Mouse (Mus musculus): ENCODE measurements around the gene Isoc2a. TPM values are rescaled to one million over a fixed set of nuclear protein-coding genes. Genes with fewer than 3 reads are reported as not detected.
A peak's percentile ranks its signal among the peaks of the same experiment; 100 is the strongest.

The Isoc2a gene
- total RNA-seq, 1 experiment = 16.1 TPM

- Histone ChIP-seq H3K9me3 (ENCODE audit: control insufficient read depth, insufficient read depth, low read depth, low read length) (no peaks in the 10 kb centered on the region), H3K4me1 (ENCODE audit: control insufficient read depth in 2 of 2, insufficient read depth in 2 of 2, low read length in 2 of 2, poor library complexity in 1 of 2) (no peaks in the 10 kb centered on the region), H3K36me3 (ENCODE audit: control insufficient read depth, insufficient read depth, low read length, poor library complexity, severe bottlenecking) (no peaks in the 10 kb centered on the region), H3K9ac (ENCODE audit: insufficient read depth, low read depth, low read length, poor library complexity, severe bottlenecking) (no peak overlapping the region), H3K4me3 (ENCODE audit: insufficient read depth in 1 of 2, low read depth in 1 of 2, low read length in 2 of 2, poor library complexity in 1 of 2, severe bottlenecking in 1 of 2) (no peak overlapping the region), H3K27ac (ENCODE audit: insufficient read depth, low read depth, low read length, poor library complexity, severe bottlenecking) (no peak overlapping the region)
- DNase-seq (ENCODE audit: low read depth, low spot score) = no peak
- in situ Hi-C loops (cut with MboI; ENCODE audit: low sequenced_read_pairs in 2 of 2, unreplicated experiment in 2 of 2) = no loop called here
- TF ChIP-seq HCFC1 (IDR thresholded peaks at IDR 0.05; ENCODE audit: borderline replicate concordance, insufficient read depth, low read length) (no peak), CHD2 (IDR thresholded peaks at IDR 0.05; ENCODE audit: low read depth, low read length) (no peak), ZC3H11A (IDR thresholded peaks at IDR 0.05; ENCODE audit: borderline replicate concordance, low read depth, low read length) (no peak), ZNF384 (IDR thresholded peaks at IDR 0.05; ENCODE audit: low read depth, low read length) (no peak), MAFK (IDR thresholded peaks at IDR 0.05; ENCODE audit: insufficient read depth, low read depth, low read length) (no peak)
Observed at GRCm38 (mm10) chr7:4936832-4937231, 59.9 kb downstream of the Isoc2a start.

- H3K9me3 ChIP-seq (ENCODE audit: control insufficient read depth, insufficient read depth, low read depth, low read length) = no peaks in the 10 kb centered on the region
- H3K4me1 ChIP-seq (ENCODE audit: control insufficient read depth in 2 of 2, insufficient read depth in 2 of 2, low read length in 2 of 2, poor library complexity in 1 of 2) = no peaks in the 10 kb centered on the region
- no peak overlapping the region for H3K27ac ChIP-seq (ENCODE audit: insufficient read depth, low read depth, low read length, poor library complexity, severe bottlenecking)
- H3K36me3 ChIP-seq (ENCODE audit: control insufficient read depth, insufficient read depth, low read length, poor library complexity, severe bottlenecking) = no peaks in the 10 kb centered on the region
- H3K9ac ChIP-seq (ENCODE audit: insufficient read depth, low read depth, low read length, poor library complexity, severe bottlenecking) = no peak overlapping the region
- TF ChIP-seq MAFK (IDR thresholded peaks at IDR 0.05; ENCODE audit: insufficient read depth, low read depth, low read length) (no peak), ZNF384 (IDR thresholded peaks at IDR 0.05; ENCODE audit: low read depth, low read length) (no peak), HCFC1 (IDR thresholded peaks at IDR 0.05; ENCODE audit: borderline replicate concordance, insufficient read depth, low read length) (no peak), ZC3H11A (IDR thresholded peaks at IDR 0.05; ENCODE audit: borderline replicate concordance, low read depth, low read length) (no peak)
- no peak for DNase-seq (ENCODE audit: low read depth, low spot score)
- no peak overlapping the region for H3K4me3 ChIP-seq (ENCODE audit: insufficient read depth in 1 of 2, low read depth in 1 of 2, low read length in 2 of 2, poor library complexity in 1 of 2, severe bottlenecking in 1 of 2)
- in situ Hi-C loops (cut with MboI; ENCODE audit: low sequenced_read_pairs in 2 of 2, unreplicated experiment in 2 of 2) = no loop called here
Observed at GRCm38 (mm10) chr7:4937392-4937791, 60.4 kb downstream of the Isoc2a start.

DNA sequence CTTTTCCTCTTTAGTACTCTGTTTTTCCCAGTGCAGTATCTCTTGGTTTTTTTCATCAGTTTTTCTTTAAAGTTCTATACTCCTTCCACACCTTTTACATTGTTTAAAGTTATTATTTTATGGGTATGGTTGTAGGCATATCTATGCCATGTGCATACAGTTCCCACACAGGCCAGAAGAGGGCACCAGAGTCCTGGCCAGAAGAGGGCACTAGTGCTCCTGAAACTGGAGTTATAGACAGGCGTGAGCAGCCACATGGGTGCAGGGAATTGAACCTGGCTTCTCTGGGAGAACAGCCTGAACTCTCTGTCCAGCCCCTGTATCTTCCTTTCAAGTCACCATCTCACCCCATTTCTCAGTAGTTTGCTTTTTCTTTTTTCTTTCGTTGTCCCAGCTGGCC lies 61.5 kb downstream of the Isoc2a start:
- Histone ChIP-seq H3K4me3 (ENCODE audit: insufficient read depth in 1 of 2, low read depth in 1 of 2, low read length in 2 of 2, poor library complexity in 1 of 2, severe bottlenecking in 1 of 2) (no peak overlapping the region), H3K9ac (ENCODE audit: insufficient read depth, low read depth, low read length, poor library complexity, severe bottlenecking) (no peak overlapping the region; the same call in 1 of the 2 replicates), H3K9me3 (ENCODE audit: control insufficient read depth, insufficient read depth, low read depth, low read length) (no peaks in the 10 kb centered on the region), H3K36me3 (ENCODE audit: control insufficient read depth, insufficient read depth, low read length, poor library complexity, severe bottlenecking) (no peaks in the 10 kb centered on the region), H3K27ac (ENCODE audit: insufficient read depth, low read depth, low read length, poor library complexity, severe bottlenecking) (no peak overlapping the region), H3K4me1 (ENCODE audit: control insufficient read depth in 2 of 2, insufficient read depth in 2 of 2, low read length in 2 of 2, poor library complexity in 1 of 2) (0 out of 4 replicates have a peak, but pooled peaks cover 0 to under 1% of the 10 kb centered on the region in 2 experiments)
- peak; percentile 63 for DNase-seq (ENCODE audit: low read depth, low spot score)
- in situ Hi-C loops (cut with MboI; ENCODE audit: low sequenced_read_pairs in 2 of 2, unreplicated experiment in 2 of 2) = no loop called here
- TF ChIP-seq CHD2 (IDR thresholded peaks at IDR 0.05; ENCODE audit: low read depth, low read length) = no peak
- peak; percentile 18; the same call in 1 of the 2 replicates for TF ChIP-seq ZC3H11A (IDR thresholded peaks at IDR 0.05; ENCODE audit: borderline replicate concordance, low read depth, low read length)

DNA sequence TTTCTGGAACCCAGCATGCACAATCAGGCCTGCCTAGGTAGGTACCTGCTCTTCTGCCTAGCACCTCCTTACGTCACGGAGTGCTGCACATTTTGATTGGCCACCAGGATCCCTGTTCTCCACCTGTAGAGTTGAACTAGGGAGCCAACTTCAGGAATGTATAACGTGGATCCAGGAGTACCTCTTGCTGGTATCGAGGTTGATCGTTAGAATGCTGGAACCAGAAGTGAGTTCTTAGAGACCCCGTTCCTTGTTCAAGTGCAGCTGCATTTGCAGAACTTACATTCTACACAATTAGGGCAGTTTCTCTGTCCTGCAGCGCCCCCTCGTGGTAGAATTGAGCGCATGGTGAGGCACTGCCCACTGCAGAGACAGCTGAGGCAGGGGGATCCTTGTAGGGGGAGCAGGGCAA lies 63.1 kb downstream of the Isoc2a start:
- Histone ChIP-seq H3K9ac (ENCODE audit: insufficient read depth, low read depth, low read length, poor library complexity, severe bottlenecking) (no peak overlapping the region), H3K27ac (ENCODE audit: insufficient read depth, low read depth, low read length, poor library complexity, severe bottlenecking) (no peak overlapping the region), H3K4me3 (ENCODE audit: insufficient read depth in 1 of 2, low read depth in 1 of 2, low read length in 2 of 2, poor library complexity in 1 of 2, severe bottlenecking in 1 of 2) (peak overlapping the region in 1 of 2 experiments; percentile 26; a peak in 2 of 4 replicates), H3K4me1 (ENCODE audit: control insufficient read depth in 2 of 2, insufficient read depth in 2 of 2, low read length in 2 of 2, poor library complexity in 1 of 2) (0 out of 4 replicates have a peak, but pooled peaks cover 0 to 3% of the 10 kb centered on the region in 2 experiments), H3K36me3 (ENCODE audit: control insufficient read depth, insufficient read depth, low read length, poor library complexity, severe bottlenecking) (no peaks in the 10 kb centered on the region), H3K9me3 (ENCODE audit: control insufficient read depth, insufficient read depth, low read depth, low read length) (no peaks in the 10 kb centered on the region)
- TF ChIP-seq HCFC1 (IDR thresholded peaks at IDR 0.05; ENCODE audit: borderline replicate concordance, insufficient read depth, low read length) (no peak), ZNF384 (IDR thresholded peaks at IDR 0.05; ENCODE audit: low read depth, low read length) (no peak), ZC3H11A (IDR thresholded peaks at IDR 0.05; ENCODE audit: borderline replicate concordance, low read depth, low read length) (peak; percentile 75; the same call in 1 of the 2 replicates), CHD2 (IDR thresholded peaks at IDR 0.05; ENCODE audit: low read depth, low read length) (peak; percentile 97)
- peak; percentile 88 for DNase-seq (ENCODE audit: low read depth, low spot score)
- in situ Hi-C loops (cut with MboI; ENCODE audit: low sequenced_read_pairs in 2 of 2, unreplicated experiment in 2 of 2) = no loop called here

- 0 out of 4 replicates have a peak, but pooled peaks cover 0 to 3% of the 10 kb centered on the region in 2 experiments for H3K4me1 ChIP-seq (ENCODE audit: control insufficient read depth in 2 of 2, insufficient read depth in 2 of 2, low read length in 2 of 2, poor library complexity in 1 of 2)
- TF ChIP-seq MAFK (IDR thresholded peaks at IDR 0.05; ENCODE audit: insufficient read depth, low read depth, low read length) = no peak
- TF ChIP-seq ZC3H11A (IDR thresholded peaks at IDR 0.05; ENCODE audit: borderline replicate concordance, low read depth, low read length) = no peak
- TF ChIP-seq HCFC1 (IDR thresholded peaks at IDR 0.05; ENCODE audit: borderline replicate concordance, insufficient read depth, low read length) = no peak
- TF ChIP-seq ZNF384 (IDR thresholded peaks at IDR 0.05; ENCODE audit: low read depth, low read length) = no peak
- TF ChIP-seq CHD2 (IDR thresholded peaks at IDR 0.05; ENCODE audit: low read depth, low read length) = no peak
- H3K36me3 ChIP-seq (ENCODE audit: control insufficient read depth, insufficient read depth, low read length, poor library complexity, severe bottlenecking) = no peaks in the 10 kb centered on the region
- H3K9ac ChIP-seq (ENCODE audit: insufficient read depth, low read depth, low read length, poor library complexity, severe bottlenecking) = no peak overlapping the region
- in situ Hi-C loops (cut with MboI; ENCODE audit: low sequenced_read_pairs in 2 of 2, unreplicated experiment in 2 of 2) = no loop called here
- H3K27ac ChIP-seq (ENCODE audit: insufficient read depth, low read depth, low read length, poor library complexity, severe bottlenecking) = no peak overlapping the region
- DNase-seq (ENCODE audit: low read depth, low spot score) = no peak
- no peaks in the 10 kb centered on the region for H3K9me3 ChIP-seq (ENCODE audit: control insufficient read depth, insufficient read depth, low read depth, low read length)
- H3K4me3 ChIP-seq (ENCODE audit: insufficient read depth in 1 of 2, low read depth in 1 of 2, low read length in 2 of 2, poor library complexity in 1 of 2, severe bottlenecking in 1 of 2) = no peak overlapping the region
Observed at GRCm38 (mm10) chr7:4942673-4943072, 65.7 kb downstream of the Isoc2a start.

Measured in ES-E14 (cell line).